Mouse (Mus musculus): ENCODE data around the gene Grb10. TPM values are rescaled to one million over a fixed set of nuclear protein-coding genes. Genes with fewer than 3 reads are reported as not detected.

Gene Grb10
- polyA plus RNA-seq, 2 experiments: 43.2 to 91.5 TPM

DNA sequence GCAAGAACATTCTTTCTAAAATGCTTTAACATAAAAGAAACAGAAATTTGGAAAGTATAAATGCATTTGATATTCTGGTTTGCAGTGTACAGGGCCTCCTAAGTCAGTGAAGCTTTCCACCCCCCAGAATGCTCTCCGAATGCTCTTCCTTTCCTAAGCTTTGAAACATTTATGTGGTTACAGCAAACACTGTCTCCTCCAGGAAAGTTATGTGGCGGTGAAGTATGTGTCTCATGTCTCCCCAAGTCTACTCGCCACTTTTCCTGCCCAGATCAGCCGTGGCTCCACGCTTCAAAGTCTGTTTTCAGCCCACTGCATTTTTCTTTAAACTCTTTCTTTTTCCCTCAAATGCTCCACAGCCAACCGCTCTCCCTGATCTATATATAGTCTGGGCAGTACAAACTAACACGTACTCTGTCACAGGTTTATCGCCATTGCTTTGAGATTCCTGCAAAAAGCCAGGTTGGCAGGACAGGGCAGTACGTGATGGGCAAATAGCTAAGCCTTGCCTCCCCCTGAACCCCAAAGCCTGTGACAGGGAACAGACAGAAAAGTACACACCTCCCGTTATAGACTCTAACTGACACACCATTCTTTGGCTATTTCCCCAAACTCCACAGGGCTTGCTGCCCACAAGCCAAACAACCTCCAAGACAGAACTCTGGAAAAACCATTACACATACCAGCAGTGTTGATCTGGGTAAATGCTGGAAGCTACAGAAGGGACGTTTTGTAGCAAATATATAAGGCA lies 84.9 kb downstream of the Grb10 start:
- no peak overlapping the region for H3K9ac ChIP-seq (replicated peaks)
- H3K9me3 ChIP-seq (ENCODE audit: control insufficient read depth, low read length): no peaks in the 10 kb centered on the region
- no peaks in the 10 kb centered on the region; the same call in none of the 2 replicates for H3K36me3 ChIP-seq (replicated peaks; ENCODE audit: control insufficient read depth, insufficient read depth, low read depth)
- no peak overlapping the region for H3K4me3 ChIP-seq (ENCODE audit: insufficient read depth in 1 of 2, low read depth in 2 of 2, low read length in 2 of 2)
- DNase-seq (ENCODE audit: low read depth in 3 of 3, low spot score in 3 of 3) (no peak), ATAC-seq (ENCODE audit: insufficient read depth) (no peak)
- no peaks in the 10 kb centered on the region for H3K27me3 ChIP-seq (ENCODE audit: control insufficient read depth, insufficient read depth, low read length)
- no peak overlapping the region for H3K4me2 ChIP-seq (ENCODE audit: low read depth)
- TF ChIP-seq EP300 (IDR thresholded peaks at IDR 0.05; ENCODE audit: low read depth) (no peak), CTCF (IDR thresholded peaks at IDR 0.05; ENCODE audit: low read depth) (no peak)
- WGBS (ENCODE audit: insufficient replicate concordance): 70% methylated on average over 11 of the region's 11 CpGs
- H3K4me1 ChIP-seq (replicated peaks; ENCODE audit: control insufficient read depth in 2 of 2, insufficient read depth in 2 of 2, low read length in 1 of 2): peaks cover 0 to 14% of the 10 kb centered on the region in 2 experiments; a peak in 3 of 4 replicates
- no peak overlapping the region for H3K27ac ChIP-seq

DNA sequence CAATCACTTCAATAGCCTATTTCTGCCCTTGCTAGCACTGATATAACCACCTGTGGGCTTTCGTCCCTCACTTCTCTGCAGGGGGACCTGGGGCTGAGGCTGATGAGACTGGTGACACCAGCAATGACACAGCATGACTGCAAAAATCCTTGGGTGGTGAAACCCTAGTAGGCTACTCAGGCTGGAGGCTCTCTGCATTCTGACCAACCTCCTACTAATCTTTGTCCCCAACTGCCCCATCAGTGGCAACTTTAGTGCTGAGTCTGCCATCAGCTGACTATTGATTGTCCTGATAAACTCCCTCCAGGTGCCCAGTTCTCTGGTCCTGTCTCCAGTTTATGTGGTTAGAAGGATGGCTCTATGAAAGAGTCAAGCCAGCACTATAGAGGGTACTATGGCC lies 85.9 kb downstream of the Grb10 start:
- Histone ChIP-seq H3K36me3 (replicated peaks; ENCODE audit: control insufficient read depth, insufficient read depth, low read depth) (no peaks in the 10 kb centered on the region; the same call in none of the 2 replicates), H3K27me3 (ENCODE audit: control insufficient read depth, insufficient read depth, low read length) (no peaks in the 10 kb centered on the region), H3K4me2 (ENCODE audit: low read depth) (no peak overlapping the region), H3K9me3 (ENCODE audit: control insufficient read depth, low read length) (no peaks in the 10 kb centered on the region), H3K4me3 (ENCODE audit: insufficient read depth in 1 of 2, low read depth in 2 of 2, low read length in 2 of 2) (no peak overlapping the region), H3K27ac (no peak overlapping the region), H3K4me1 (replicated peaks; ENCODE audit: control insufficient read depth in 2 of 2, insufficient read depth in 2 of 2, low read length in 1 of 2) (peaks cover 0 to 16% of the 10 kb centered on the region in 2 experiments; a peak in 3 of 4 replicates), H3K9ac (replicated peaks) (no peak overlapping the region)
- WGBS (ENCODE audit: insufficient replicate concordance): 73% methylated on average over 1 of the region's 1 CpGs
- DNase-seq (ENCODE audit: low read depth in 3 of 3, low spot score in 3 of 3) (no peak), ATAC-seq (ENCODE audit: insufficient read depth) (peak; percentile 65)
- TF ChIP-seq CTCF (IDR thresholded peaks at IDR 0.05; ENCODE audit: low read depth): no peak
- TF ChIP-seq EP300 (IDR thresholded peaks at IDR 0.05; ENCODE audit: low read depth): no peak

- no peak overlapping the region for H3K4me2 ChIP-seq (ENCODE audit: low read depth)
- no peaks in the 10 kb centered on the region for H3K9me3 ChIP-seq (ENCODE audit: control insufficient read depth, low read length)
- H3K27ac ChIP-seq: no peak overlapping the region
- no peak overlapping the region for H3K4me3 ChIP-seq (ENCODE audit: insufficient read depth in 1 of 2, low read depth in 2 of 2, low read length in 2 of 2)
- H3K36me3 ChIP-seq (replicated peaks; ENCODE audit: control insufficient read depth, insufficient read depth, low read depth): no peaks in the 10 kb centered on the region; the same call in none of the 2 replicates
- no peak overlapping the region for H3K9ac ChIP-seq (replicated peaks)
- no peak for DNase-seq (ENCODE audit: low read depth in 3 of 3, low spot score in 3 of 3)
- WGBS (ENCODE audit: insufficient replicate concordance): 56% methylated on average over 4 of the region's 4 CpGs
- no peaks in the 10 kb centered on the region for H3K27me3 ChIP-seq (ENCODE audit: control insufficient read depth, insufficient read depth, low read length)
- ATAC-seq (ENCODE audit: insufficient read depth): no peak; the same call in 1 of the 2 replicates
- H3K4me1 ChIP-seq (replicated peaks; ENCODE audit: control insufficient read depth in 2 of 2, insufficient read depth in 2 of 2, low read length in 1 of 2): peaks cover 0 to 16% of the 10 kb centered on the region in 2 experiments; a peak in 3 of 4 replicates
- no peak for TF ChIP-seq EP300 (IDR thresholded peaks at IDR 0.05; ENCODE audit: low read depth)
- no peak for TF ChIP-seq CTCF (IDR thresholded peaks at IDR 0.05; ENCODE audit: low read depth)
These were observed 89.5 kb downstream of the Grb10 start for GRCm38 (mm10) chr11:11948988-11949365.

DNA sequence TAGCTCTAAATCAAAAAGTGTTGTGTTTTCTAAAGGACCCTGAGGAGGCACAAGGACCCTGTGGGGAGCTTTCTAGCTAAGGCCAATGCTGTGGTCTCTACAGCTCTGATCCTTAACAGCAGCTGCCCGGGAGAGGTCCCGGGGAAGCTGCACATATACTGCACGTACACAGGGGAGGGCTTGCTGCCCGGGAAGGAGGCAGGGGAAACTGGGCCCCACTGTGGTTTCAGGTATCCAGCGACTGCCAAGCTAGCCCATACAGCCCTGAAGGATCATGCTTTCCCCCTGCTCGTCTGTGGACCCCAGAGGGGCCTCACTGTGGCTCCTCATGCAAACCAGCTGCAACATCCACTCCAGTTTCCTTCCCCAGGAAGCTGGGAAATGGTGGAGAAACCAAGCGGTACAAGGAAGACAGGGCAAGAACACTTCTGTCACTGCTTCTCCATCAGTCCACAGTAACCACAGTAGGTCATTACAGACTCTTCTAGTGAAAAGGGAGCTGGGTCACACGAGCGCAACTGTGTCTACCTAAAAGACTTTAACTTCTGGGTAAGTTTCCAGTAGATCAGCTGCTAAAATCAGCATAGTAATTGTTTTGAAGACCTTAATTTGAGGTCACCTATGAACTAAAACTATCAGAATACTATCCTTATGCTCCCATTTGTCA lies 90.0 kb downstream of the Grb10 start:
- H3K27me3 ChIP-seq (ENCODE audit: control insufficient read depth, insufficient read depth, low read length): no peaks in the 10 kb centered on the region
- no peaks in the 10 kb centered on the region; the same call in none of the 2 replicates for H3K36me3 ChIP-seq (replicated peaks; ENCODE audit: control insufficient read depth, insufficient read depth, low read depth)
- ATAC-seq (ENCODE audit: insufficient read depth): no peak
- H3K27ac ChIP-seq: no peak overlapping the region
- no peak for DNase-seq (ENCODE audit: low read depth in 3 of 3, low spot score in 3 of 3)
- TF ChIP-seq CTCF (IDR thresholded peaks at IDR 0.05; ENCODE audit: low read depth): no peak
- no peak for TF ChIP-seq EP300 (IDR thresholded peaks at IDR 0.05; ENCODE audit: low read depth)
- no peak overlapping the region for H3K4me3 ChIP-seq (ENCODE audit: insufficient read depth in 1 of 2, low read depth in 2 of 2, low read length in 2 of 2)
- H3K9ac ChIP-seq (replicated peaks): no peak overlapping the region
- WGBS (ENCODE audit: insufficient replicate concordance): 22% methylated on average over 9 of the region's 9 CpGs
- no peaks in the 10 kb centered on the region for H3K9me3 ChIP-seq (ENCODE audit: control insufficient read depth, low read length)
- peaks cover 0 to 16% of the 10 kb centered on the region in 2 experiments; a peak in 3 of 4 replicates for H3K4me1 ChIP-seq (replicated peaks; ENCODE audit: control insufficient read depth in 2 of 2, insufficient read depth in 2 of 2, low read length in 1 of 2)
- H3K4me2 ChIP-seq (ENCODE audit: low read depth): no peak overlapping the region

DNA sequence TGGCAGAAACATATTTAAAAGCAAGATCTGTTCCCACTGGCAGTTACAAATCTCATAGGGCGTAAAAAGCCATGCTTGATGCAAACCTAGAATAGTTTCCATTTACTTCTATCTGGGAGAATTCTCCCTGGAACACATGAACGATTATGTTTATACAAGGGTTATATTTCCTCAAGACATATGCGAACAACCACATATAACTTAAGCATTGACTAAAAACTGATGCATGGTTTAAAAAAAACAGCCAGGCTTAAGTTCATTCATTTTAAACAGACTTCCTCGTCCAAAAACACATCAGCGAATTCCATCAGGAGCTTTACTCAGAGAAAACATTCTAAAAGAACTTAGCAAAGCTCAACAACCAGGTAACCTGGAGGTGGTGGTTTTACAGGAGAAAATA lies 90.6 kb downstream of the Grb10 start:
- no peak for DNase-seq (ENCODE audit: low read depth in 3 of 3, low spot score in 3 of 3)
- no peak for ATAC-seq (ENCODE audit: insufficient read depth)
- H3K4me2 ChIP-seq (ENCODE audit: low read depth): no peak overlapping the region
- 66% methylated on average over 5 of the region's 5 CpGs for WGBS (ENCODE audit: insufficient replicate concordance)
- H3K9me3 ChIP-seq (ENCODE audit: control insufficient read depth, low read length): no peaks in the 10 kb centered on the region
- H3K36me3 ChIP-seq (replicated peaks; ENCODE audit: control insufficient read depth, insufficient read depth, low read depth): no peaks in the 10 kb centered on the region; the same call in none of the 2 replicates
- H3K27ac ChIP-seq: no peak overlapping the region
- TF ChIP-seq EP300 (IDR thresholded peaks at IDR 0.05; ENCODE audit: low read depth): no peak
- TF ChIP-seq CTCF (IDR thresholded peaks at IDR 0.05; ENCODE audit: low read depth): no peak
- no peak overlapping the region for H3K4me3 ChIP-seq (ENCODE audit: insufficient read depth in 1 of 2, low read depth in 2 of 2, low read length in 2 of 2)
- peaks cover 0 to 15% of the 10 kb centered on the region in 2 experiments; a peak in 3 of 4 replicates for H3K4me1 ChIP-seq (replicated peaks; ENCODE audit: control insufficient read depth in 2 of 2, insufficient read depth in 2 of 2, low read length in 1 of 2)
- no peak overlapping the region for H3K9ac ChIP-seq (replicated peaks)
- H3K27me3 ChIP-seq (ENCODE audit: control insufficient read depth, insufficient read depth, low read length): no peaks in the 10 kb centered on the region
